Mouse (Mus musculus) MEL (cell line): Measurements from ENCODE around the gene Arpp19. TPM values are rescaled to one million over a fixed set of nuclear protein-coding genes. Genes with fewer than 3 reads are reported as not detected.

Experiments
- DNase-seq: peaks from one replicate; pipeline ENCODE4 v3.0.0; 2011; ENCODE audit warnings: low read depth, low spot score
- H3K27ac ChIP-seq: 2 replicates; pipeline ENCODE4 v1.5.1; 2012; ENCODE audit warnings: low read depth, mild to moderate bottlenecking, control low read depth, low read length, moderate library complexity; ENCODE audit not compliant: control insufficient read depth
- H3K27me3 ChIP-seq, 2 experiments: fragments of 150-350 bp in 1 of 2; sonication (generic) in 1 of 2; 2 replicates each; pipeline ENCODE4 v1.6.1; 2012; ENCODE audit warnings: low read length in 2 of 2, mild to moderate bottlenecking in 2 of 2, improper control_type of control experiment in 1 of 2, moderate library complexity in 1 of 2; ENCODE audit not compliant: insufficient read depth in 2 of 2, control insufficient read depth in 1 of 2
- H3K36me3 ChIP-seq, 2 experiments: 2 replicates each; pipeline ENCODE4 v1.6.1; 2012 to 2014; ENCODE audit warnings: low read length in 2 of 2, improper control_type of control experiment in 1 of 2, inconsistent platforms in 1 of 2, mild to moderate bottlenecking in 1 of 2; ENCODE audit not compliant: insufficient read depth in 2 of 2, control insufficient read depth in 1 of 2
- H3K4me1 ChIP-seq, 2 experiments: fragments of 150-350 bp in 1 of 2; sonication (generic) in 1 of 2; 2 replicates each; pipeline ENCODE4 v1.6.1; 2012; ENCODE audit warnings: low read length in 2 of 2, improper control_type of control experiment in 1 of 2, mild to moderate bottlenecking in 1 of 2; ENCODE audit not compliant: insufficient read depth in 2 of 2, control insufficient read depth in 1 of 2
- H3K4me3 ChIP-seq, 2 experiments: fragments of 150-350 bp in 1 of 2; sonication (generic) in 1 of 2; 2 replicates each; pipeline ENCODE4 v1.5.1; 2012; ENCODE audit warnings: low read depth in 2 of 2, low read length in 2 of 2, mild to moderate bottlenecking in 2 of 2, moderate library complexity in 2 of 2, control low read depth in 1 of 2, improper control_type of control experiment in 1 of 2; ENCODE audit not compliant: control insufficient read depth in 1 of 2, insufficient read depth in 1 of 2
- H3K79me2 ChIP-seq: 2 replicates; pipeline ENCODE4 v1.6.1; 2012; ENCODE audit warnings: mild to moderate bottlenecking, low read length, moderate library complexity; ENCODE audit not compliant: control insufficient read depth, poor library complexity, insufficient read depth
- H3K9ac ChIP-seq: 2 replicates; pipeline ENCODE4 v1.6.1; 2012; ENCODE audit warnings: low read depth, mild to moderate bottlenecking, control low read depth, low read length, moderate library complexity; ENCODE audit not compliant: control insufficient read depth, poor library complexity, severe bottlenecking
- H3K9me3 ChIP-seq: fragments of 150-350 bp; sonication (generic); replicated peaks from 2 replicates; pipeline ENCODE4 v1.6.1; 2012; ENCODE audit warnings: mild to moderate bottlenecking, low read length, improper control_type of control experiment, moderate library complexity; ENCODE audit not compliant: insufficient read depth
- CHD1 ChIP-seq: IDR thresholded peaks from 2 replicates; pipeline ENCODE4 v1.6.1; 2012; ENCODE audit warnings: low read depth, mild to moderate bottlenecking, inconsistent platforms, low read length, improper control_type of control experiment
- CTCF ChIP-seq, 3 experiments: IDR thresholded peaks in 2 of 3; conservative IDR thresholded peaks in 1 of 3; 2 replicates each; pipeline ENCODE4 v1.5.1; 2011 to 2012; ENCODE audit warnings: low read length in 3 of 3, low read depth in 2 of 3, mild to moderate bottlenecking in 2 of 3, improper control_type of control experiment in 1 of 3, inconsistent platforms in 1 of 3, mixed read lengths in 1 of 3, moderate library complexity in 1 of 3; ENCODE audit not compliant: control insufficient read depth in 1 of 3, insufficient read depth in 1 of 3, poor library complexity in 1 of 3, severe bottlenecking in 1 of 3
- EP300 ChIP-seq, 2 experiments: IDR thresholded peaks; 2 replicates each; pipeline ENCODE4 v1.6.1; 2011; ENCODE audit warnings: improper control_type of control experiment in 2 of 2, low read length in 2 of 2, low read depth in 1 of 2, mild to moderate bottlenecking in 1 of 2
- ETS1 ChIP-seq: IDR thresholded peaks from 2 replicates; pipeline ENCODE4 v1.6.1; 2012; ENCODE audit warnings: low read depth, mild to moderate bottlenecking, inconsistent platforms, low read length, improper control_type of control experiment, moderate library complexity
- GABPA ChIP-seq: IDR thresholded peaks from 2 replicates; pipeline ENCODE4 v1.6.1; 2012; ENCODE audit warnings: low read depth, mild to moderate bottlenecking, inconsistent platforms, low read length, improper control_type of control experiment, moderate library complexity
- GATA1 ChIP-seq: IDR thresholded peaks from 2 replicates; pipeline ENCODE4 v1.6.1; 2011; ENCODE audit warnings: low read depth, low read length, improper control_type of control experiment
- KAT2A ChIP-seq: conservative IDR thresholded peaks from 2 replicates; pipeline ENCODE4 v1.6.1; 2012; ENCODE audit warnings: low read depth, low read length, improper control_type of control experiment, inconsistent platforms
- MAFK ChIP-seq: IDR thresholded peaks from 2 replicates; pipeline ENCODE4 v1.6.1; 2011; ENCODE audit warnings: low read depth, mild to moderate bottlenecking, low read length, improper control_type of control experiment, borderline replicate concordance
- MAX ChIP-seq: IDR thresholded peaks from 2 replicates; pipeline ENCODE4 v1.6.1; 2011; ENCODE audit warnings: low read length, improper control_type of control experiment
- MAZ ChIP-seq: IDR thresholded peaks from 2 replicates; pipeline ENCODE4 v1.6.1; 2012; ENCODE audit warnings: low read depth, mild to moderate bottlenecking, inconsistent platforms, low read length, improper control_type of control experiment
- MEF2A ChIP-seq: IDR thresholded peaks from 2 replicates; pipeline ENCODE4 v1.6.1; 2014; ENCODE audit warnings: low read depth, mild to moderate bottlenecking, inconsistent platforms, low read length, improper control_type of control experiment; ENCODE audit not compliant: poor library complexity, insufficient replicate concordance, severe bottlenecking; ENCODE audit errors: extremely low read depth
- MYB ChIP-seq: IDR thresholded peaks from 2 replicates; pipeline ENCODE4 v1.6.1; 2011; ENCODE audit warnings: mild to moderate bottlenecking, low read depth, low read length, improper control_type of control experiment
- MYC ChIP-seq: IDR thresholded peaks from 2 replicates; pipeline ENCODE4 v1.6.1; 2011; ENCODE audit warnings: low read depth, mild to moderate bottlenecking, low read length, improper control_type of control experiment, moderate library complexity
- POLR2A ChIP-seq, 2 experiments: IDR thresholded peaks; 2 replicates each; pipeline ENCODE4 v1.6.1; 2011 to 2012; ENCODE audit warnings: low read length in 2 of 2, mild to moderate bottlenecking in 2 of 2, control low read depth in 1 of 2, improper control_type of control experiment in 1 of 2, low read depth in 1 of 2, moderate library complexity in 1 of 2; ENCODE audit not compliant: control insufficient read depth in 1 of 2, insufficient read depth in 1 of 2, poor library complexity in 1 of 2
- POLR2AphosphoS2 ChIP-seq: IDR thresholded peaks from 2 replicates; pipeline ENCODE4 v1.6.1; 2011; ENCODE audit warnings: low read length, improper control_type of control experiment
- POLR2AphosphoS5 ChIP-seq: IDR thresholded peaks from 2 replicates; pipeline ENCODE4 v1.6.1; 2012; ENCODE audit warnings: low read depth, borderline replicate concordance, mild to moderate bottlenecking, inconsistent platforms, low read length, moderate library complexity, mixed read lengths
- RAD21 ChIP-seq: IDR thresholded peaks from 2 replicates; pipeline ENCODE4 v1.6.1; 2011; ENCODE audit warnings: mild to moderate bottlenecking, low read depth, low read length, improper control_type of control experiment
- SIN3A ChIP-seq: IDR thresholded peaks from 2 replicates; pipeline ENCODE4 v1.6.1; 2012; ENCODE audit warnings: low read length, improper control_type of control experiment, inconsistent platforms
- TBP ChIP-seq: IDR thresholded peaks from 2 replicates; pipeline ENCODE4 v1.8.0; 2011; ENCODE audit warnings: low read depth, low read length, improper control_type of control experiment
- TCF12 ChIP-seq: IDR thresholded peaks from 2 replicates; pipeline ENCODE4 v1.6.1; 2014; ENCODE audit warnings: low read depth, mild to moderate bottlenecking, inconsistent platforms, low read length, improper control_type of control experiment, moderate library complexity
- UBTF ChIP-seq: IDR thresholded peaks from 2 replicates; pipeline ENCODE4 v1.6.1; 2012; ENCODE audit warnings: low read depth, mild to moderate bottlenecking, inconsistent platforms, low read length, improper control_type of control experiment, moderate library complexity, borderline replicate concordance; ENCODE audit not compliant: insufficient read depth
- USF1 ChIP-seq: IDR thresholded peaks from 2 replicates; pipeline ENCODE4 v1.6.1; 2014; ENCODE audit warnings: low read depth, mild to moderate bottlenecking, inconsistent platforms, low read length, improper control_type of control experiment, moderate library complexity
- USF2 ChIP-seq, 2 experiments: IDR thresholded peaks; 2 replicates each; pipeline ENCODE4 v1.6.1; 2011 to 2012; ENCODE audit warnings: improper control_type of control experiment in 2 of 2, low read length in 2 of 2, borderline replicate concordance in 1 of 2, inconsistent platforms in 1 of 2, low read depth in 1 of 2, mild to moderate bottlenecking in 1 of 2; ENCODE audit not compliant: insufficient read depth in 1 of 2
- ZC3H11A ChIP-seq: IDR thresholded peaks from 2 replicates; pipeline ENCODE4 v1.6.1; 2012; ENCODE audit warnings: low read depth, mild to moderate bottlenecking, inconsistent platforms, low read length, improper control_type of control experiment
- ZNF384 ChIP-seq: IDR thresholded peaks from 2 replicates; pipeline ENCODE4 v1.6.1; 2012; ENCODE audit warnings: low read depth, mild to moderate bottlenecking, inconsistent platforms, low read length, improper control_type of control experiment
- polyA plus RNA-seq, 2 experiments: library from polyadenylated mRNA; stranded (reverse) in 1 of 2; unstranded in 1 of 2; fragments of >175 nt in 1 of 2; fragments of >200 nt in 1 of 2; gene quantifications; 2 replicates each; pipeline versions ENCODE4 v1.2.1 to v1.2.4; 2012; ENCODE audit warnings: low replicate concordance in 2 of 2, low read depth in 1 of 2; ENCODE audit not compliant: insufficient read length in 2 of 2, insufficient read depth in 1 of 2, missing spikeins in 1 of 2
- total RNA-seq: library from RNA; depleted of rRNA; stranded (reverse); fragments of 300-350 nt; gene quantifications from 2 replicates; pipeline ENCODE4 v1.2.3, GENCODE M21; 2012

Arpp19 gene
- total and polyA plus RNA-seq, 3 experiments = 230 to 237 TPM; not detected in 1

- Histone ChIP-seq H3K4me3 (no peak overlapping the region), H3K79me2 (peaks cover 58% of the 10 kb centered on the region), H3K4me1 (peaks cover 15 to 17% of the 10 kb centered on the region in 2 experiments), H3K9me3 (no peaks in the 10 kb centered on the region), H3K27ac (no peak overlapping the region), H3K36me3 (peaks cover 16 to 52% of the 10 kb centered on the region in 2 experiments), H3K27me3 (no peaks in the 10 kb centered on the region), H3K9ac (no peak overlapping the region)
- no peak for DNase-seq
- no peak for TF ChIP-seq KAT2A
- no peak for TF ChIP-seq SIN3A
- no peak for TF ChIP-seq MAZ
- TF ChIP-seq RAD21 = no peak
- TF ChIP-seq MYC = no peak
- no peak for TF ChIP-seq POLR2A (IDR thresholded peaks at IDR 0.05; ENCODE audit: control insufficient read depth in 1 of 2, insufficient read depth in 1 of 2, low read depth in 1 of 2, low read length in 2 of 2, poor library complexity in 1 of 2)
- TF ChIP-seq ZNF384 = no peak
- TF ChIP-seq POLR2AphosphoS2 = no peak
- no peak for TF ChIP-seq USF2 (IDR thresholded peaks at IDR 0.05; ENCODE audit: borderline replicate concordance in 1 of 2, insufficient read depth in 1 of 2, low read depth in 1 of 2, low read length in 2 of 2)
- TF ChIP-seq MAFK = no peak
- no peak for TF ChIP-seq USF1
- no peak for TF ChIP-seq MAX
- no peak for TF ChIP-seq ZC3H11A
Measured at GRCm38 (mm10) chr9:75043191-75043590, 5.8 kb downstream of the Arpp19 start.

DNA sequence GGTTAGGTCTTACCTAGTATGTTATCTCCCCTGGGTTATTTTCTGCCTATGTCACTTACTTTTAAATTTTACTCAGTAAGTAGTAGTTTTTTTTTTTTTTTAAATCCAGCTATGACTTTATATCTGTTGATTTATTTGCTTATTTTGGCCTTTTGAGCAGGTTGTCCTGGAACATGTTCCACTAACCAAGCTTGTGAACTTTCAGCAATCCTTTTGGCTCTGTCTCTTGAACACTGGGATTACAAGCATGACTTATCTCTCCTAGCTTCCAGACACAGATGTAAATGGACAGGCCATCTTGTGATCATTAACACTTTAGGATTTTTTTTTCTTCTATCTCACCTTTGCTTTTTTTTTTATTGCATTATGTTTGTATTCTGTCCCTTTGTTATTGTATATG lies 9.7 kb downstream of the Arpp19 start:
- peaks cover 51% of the 10 kb centered on the region for H3K79me2 ChIP-seq
- no peak overlapping the region for H3K4me3 ChIP-seq
- DNase-seq = no peak
- H3K9ac ChIP-seq = no peak overlapping the region
- TF ChIP-seq GABPA = no peak
- TF ChIP-seq ETS1 = no peak
- no peak for TF ChIP-seq SIN3A
- no peak for TF ChIP-seq GATA1
- no peak for TF ChIP-seq UBTF
- no peak for TF ChIP-seq TCF12
- TF ChIP-seq MAZ = no peak
- no peak for TF ChIP-seq TBP
- TF ChIP-seq MEF2A = no peak
- no peak for TF ChIP-seq CHD1
- no peak for TF ChIP-seq CTCF (IDR thresholded peaks at IDR 0.05 in 2 of 3, conservative IDR thresholded peaks at IDR 0.05 in 1 of 3; ENCODE audit: control insufficient read depth in 1 of 3, insufficient read depth in 1 of 3, low read depth in 2 of 3, low read length in 3 of 3, poor library complexity in 1 of 3, severe bottlenecking in 1 of 3)
- TF ChIP-seq USF2 (IDR thresholded peaks at IDR 0.05; ENCODE audit: borderline replicate concordance in 1 of 2, insufficient read depth in 1 of 2, low read depth in 1 of 2, low read length in 2 of 2) = no peak
- TF ChIP-seq USF1 = no peak
- no peak for TF ChIP-seq MYB
- TF ChIP-seq POLR2AphosphoS5 = no peak
- TF ChIP-seq KAT2A = no peak
- no peak for TF ChIP-seq MAX
- no peak for TF ChIP-seq EP300 (IDR thresholded peaks at IDR 0.05; ENCODE audit: low read depth in 1 of 2, low read length in 2 of 2)
- H3K36me3 ChIP-seq = peaks cover 18 to 49% of the 10 kb centered on the region in 2 experiments
- H3K27ac ChIP-seq = no peak overlapping the region
- peaks cover 10 to 12% of the 10 kb centered on the region in 2 experiments for H3K4me1 ChIP-seq
- H3K9me3 ChIP-seq = no peaks in the 10 kb centered on the region
- no peaks in the 10 kb centered on the region for H3K27me3 ChIP-seq
